Mouse (Mus musculus): Measurements from ENCODE around the gene Ftl1-ps1. TPM values are rescaled to one million over a fixed set of nuclear protein-coding genes. Genes with fewer than 3 reads are reported as not detected.

Ftl1-ps1 gene
- total RNA-seq (2021) = 100 to 1,000 TPM; 516 to 626 TPM
- long read RNA-seq, experiment 1, transcript Ftl1-ps1-202 (1 exons, 938 nt) = major isoform, 1,527 of 1,528 reads
- long read RNA-seq, experiment 1, partial matches to known transcripts = 0 of 1,528 reads
- long read RNA-seq, experiment 1, other reads (novel, unspliced or antisense) = 1 of 1,528 reads
- long read RNA-seq, experiment 2, transcript Ftl1-ps1-202 (1 exons, 938 nt) = major isoform, 683 of 683 reads
- long read RNA-seq, experiment 2, partial matches to known transcripts = 0 of 683 reads
- long read RNA-seq, experiment 2, other reads (novel, unspliced or antisense) = 0 of 683 reads

GRCm38 (mm10) chr13:74399298-74399839 lies at the start of gene Ftl1-ps1:
TSS of gene Ftl1-ps1 (plus strand) at chr13:74399694.
- peak; percentile 70 for DNase-seq

- DNase-seq = no peak
Observed at GRCm38 (mm10) chr13:74350435-74350906, 49.0 kb upstream of the Ftl1-ps1 start.

DNA sequence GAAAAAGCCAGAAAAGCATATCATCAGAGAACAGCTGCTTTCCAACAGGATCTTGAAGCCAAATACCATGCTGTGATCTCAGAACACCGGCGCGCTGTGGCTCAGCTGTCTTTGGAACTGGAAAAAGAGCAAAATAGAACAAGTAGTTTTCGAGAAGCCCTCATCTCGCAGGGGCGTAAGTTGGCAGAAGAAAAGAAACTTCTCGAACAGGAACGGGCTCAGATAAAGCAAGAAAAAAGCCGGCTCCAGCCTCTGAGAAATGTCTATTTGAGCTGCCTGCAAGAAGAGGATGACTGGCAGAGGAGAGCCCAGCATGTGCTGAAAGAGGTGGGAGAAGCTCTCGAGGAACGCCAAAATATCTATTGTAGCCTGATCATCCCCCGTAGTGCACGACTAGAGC lies 43.0 kb upstream of the Ftl1-ps1 start:
- no peak for DNase-seq

- DNase-seq = no peak
Observed at GRCm38 (mm10) chr13:74362218-74362617, 37.3 kb upstream of the Ftl1-ps1 start.

DNA sequence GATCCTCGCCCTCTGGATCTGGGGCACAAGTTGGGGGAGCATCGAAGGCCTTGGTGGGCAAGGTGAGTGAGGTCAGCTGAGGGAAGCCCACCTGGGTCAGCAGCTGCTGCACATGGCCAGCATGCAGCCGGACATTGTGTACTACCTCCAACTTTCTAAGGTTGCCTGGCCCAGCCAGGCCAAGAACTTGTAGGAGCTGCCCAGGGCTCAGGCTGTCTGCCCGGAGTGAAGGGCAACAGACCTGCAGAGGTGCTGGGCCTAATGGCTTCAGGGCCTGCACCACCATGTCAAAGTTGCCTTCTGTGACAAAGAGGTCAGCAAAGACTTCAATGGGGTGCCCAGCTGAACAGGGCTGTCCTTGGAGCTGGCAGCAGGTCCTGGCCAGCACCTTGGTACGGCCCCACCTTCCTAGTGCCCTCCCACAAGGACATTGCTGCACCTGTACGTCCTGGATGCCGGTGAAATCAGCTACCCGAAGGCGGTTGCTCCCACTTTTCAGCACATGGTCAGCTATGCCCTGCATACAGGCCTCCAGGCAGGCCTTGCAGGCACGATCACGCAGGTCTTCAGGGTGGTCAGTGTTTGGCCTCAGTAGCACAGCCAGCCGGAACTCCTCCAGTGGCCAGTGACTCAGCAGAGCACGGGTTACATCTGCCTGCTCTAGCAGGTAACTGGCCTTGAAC lies 36.2 kb upstream of the Ftl1-ps1 start:
- peak; percentile 17 for DNase-seq

DNA sequence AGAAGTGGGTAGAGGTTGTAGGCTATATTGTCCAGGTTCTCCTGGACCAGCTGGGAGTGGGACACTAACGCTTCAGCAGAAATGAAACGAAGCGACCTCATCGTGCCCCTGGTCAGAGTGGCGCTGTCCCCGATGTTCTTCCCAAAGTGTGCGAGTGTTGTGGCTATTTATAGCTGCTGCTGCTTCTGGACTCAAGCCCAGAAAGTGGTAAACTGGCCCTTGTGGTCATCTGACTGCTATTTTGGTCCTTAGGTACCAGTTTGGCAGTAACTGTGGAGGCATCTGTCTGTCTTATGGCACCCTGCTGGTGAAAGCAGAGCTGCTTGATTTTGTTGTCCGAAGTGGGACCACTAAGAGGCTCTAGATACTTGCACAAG lies 35.6 kb upstream of the Ftl1-ps1 start, which contains the start of gene Lrrc14b:
Gene Lrrc14b, minus strand, starts transcription at position 147 of the 377 bp plus-strand sequence.
- DNase-seq = peak; percentile 42

DNA sequence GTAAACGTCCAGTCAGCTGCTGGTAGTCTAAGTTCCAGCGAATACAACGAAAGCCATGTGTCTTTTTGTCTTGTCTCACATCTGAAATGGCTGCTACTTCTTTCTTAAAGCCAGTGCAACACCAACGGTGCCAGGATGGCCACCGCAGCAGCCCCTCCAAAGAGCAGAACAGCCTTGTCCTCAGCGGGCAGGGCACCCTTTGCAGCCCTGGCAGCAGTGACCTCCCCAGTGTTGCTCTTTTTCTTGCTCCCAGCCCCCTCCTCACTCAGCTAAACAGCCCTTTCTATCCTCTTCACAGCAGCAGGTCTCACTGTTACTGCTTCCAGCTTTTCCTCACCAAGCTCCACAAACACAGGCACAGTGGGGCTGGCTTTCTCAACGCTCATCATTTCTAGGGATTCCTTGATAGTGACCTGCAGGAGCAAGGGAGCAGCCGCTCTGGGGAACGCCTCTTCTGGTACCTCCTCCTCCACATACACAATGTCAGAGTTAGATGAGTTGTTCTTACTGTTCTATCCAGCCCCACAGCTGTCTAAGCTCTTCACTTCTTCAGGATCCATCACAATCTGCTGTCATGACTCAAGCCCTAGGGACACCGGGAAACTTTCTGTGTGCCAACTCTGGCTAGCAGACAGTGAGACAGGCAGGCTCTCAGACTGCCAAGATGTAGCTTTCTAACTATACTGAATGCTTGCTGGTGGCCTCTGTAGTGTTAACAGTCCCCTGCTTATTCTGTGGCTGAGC lies 17.8 kb upstream of the Ftl1-ps1 start:
- no peak for DNase-seq

GRCm38 (mm10) chr13:74382289-74382688 lies 17.2 kb upstream of the Ftl1-ps1 start:
- DNase-seq = no peak

DNA sequence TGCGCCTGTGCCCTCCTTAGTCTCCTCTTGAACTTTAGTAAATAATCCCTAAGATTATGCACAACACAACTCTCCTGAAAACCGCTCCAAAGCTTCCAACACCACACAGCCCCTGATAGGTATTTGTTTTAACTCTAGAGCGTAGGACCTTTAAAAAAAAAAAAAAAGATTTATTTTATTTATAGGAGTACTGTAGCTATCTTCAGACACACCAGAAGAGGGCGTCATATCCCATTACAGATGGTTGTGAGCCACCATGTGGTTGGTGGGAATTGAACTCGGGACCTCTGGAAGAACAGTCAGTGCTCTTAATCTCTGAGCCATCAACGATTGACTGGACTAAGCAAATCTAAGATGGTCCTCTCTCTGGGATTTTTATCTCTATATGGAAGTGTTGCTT lies 9.8 kb upstream of the Ftl1-ps1 start:
- DNase-seq = no peak

- DNase-seq = peak; percentile 83
Observed at GRCm38 (mm10) chr13:74390371-74390990, 9.0 kb upstream of the Ftl1-ps1 start, which contains the start of gene Zfp72. TSS of gene Zfp72 (minus strand) at chr13:74390836.

GRCm38 (mm10) chr13:74391156-74391555 lies 8.3 kb upstream of the Ftl1-ps1 start:
- no peak for DNase-seq

GRCm38 (mm10) chr13:74439895-74440294 lies 40.4 kb downstream of the Ftl1-ps1 start:
- no peak for DNase-seq

Small RNAs within 50 kb of the gene (microRNA-seq; reads per million reads assigned to microRNA genes)
- gene Mir692-3 = not detected

Other genes starting within 250 kb of the Ftl1-ps1 start
- gene Exoc3, start 191.0 kb upstream of the Ftl1-ps1 start, total RNA-seq (2021) = 10 to 100 TPM; 47.3 to 53.5 TPM
- gene Ahrr, start 107.4 kb upstream of the Ftl1-ps1 start, total RNA-seq (2021) = 1 to 10 TPM in 1 of 2 experiments, under 1 TPM in 1; 0.81 to 2.3 TPM
- gene Pdcd6, start 82.1 kb upstream of the Ftl1-ps1 start, total RNA-seq (2021) = 100 to 1,000 TPM; 114 to 122 TPM
- gene Sdha, start 49.4 kb upstream of the Ftl1-ps1 start, total RNA-seq (2021) = 1,000 to 10,000 TPM in 1 of 2 experiments, 100 to 1,000 TPM in 1; 887 to 1,000 TPM
- 10 to 100 TPM; 46.7 to 48.4 TPM for gene Ccdc127, start 49.4 kb upstream of the Ftl1-ps1 start, total RNA-seq (2021)
- gene Lrrc14b, start 35.7 kb upstream of the Ftl1-ps1 start, total RNA-seq (2021) = 1 to 10 TPM; 1.3 to 6.5 TPM
- gene Zfp72, start 8.9 kb upstream of the Ftl1-ps1 start, total RNA-seq (2021) = 1 to 10 TPM; 3.1 to 3.2 TPM
- 10 to 100 TPM; 10.8 to 11.4 TPM for gene Zfp825, start 94.3 kb downstream of the Ftl1-ps1 start, total RNA-seq (2021)
- gene Erap1, start 239.9 kb downstream of the Ftl1-ps1 start, total RNA-seq (2021) = 10 to 100 TPM; 60.2 to 61.3 TPM